Mouse (Mus musculus): Measurements from ENCODE around the gene Anapc2. TPM values are rescaled to one million over a fixed set of nuclear protein-coding genes. Genes with fewer than 3 reads are reported as not detected.
A peak's percentile ranks its signal among the peaks of the same experiment; 100 is the strongest.

Gene Anapc2
- polyA plus RNA-seq, 1 experiment from 2014 or later, result 134 TPM

DNA sequence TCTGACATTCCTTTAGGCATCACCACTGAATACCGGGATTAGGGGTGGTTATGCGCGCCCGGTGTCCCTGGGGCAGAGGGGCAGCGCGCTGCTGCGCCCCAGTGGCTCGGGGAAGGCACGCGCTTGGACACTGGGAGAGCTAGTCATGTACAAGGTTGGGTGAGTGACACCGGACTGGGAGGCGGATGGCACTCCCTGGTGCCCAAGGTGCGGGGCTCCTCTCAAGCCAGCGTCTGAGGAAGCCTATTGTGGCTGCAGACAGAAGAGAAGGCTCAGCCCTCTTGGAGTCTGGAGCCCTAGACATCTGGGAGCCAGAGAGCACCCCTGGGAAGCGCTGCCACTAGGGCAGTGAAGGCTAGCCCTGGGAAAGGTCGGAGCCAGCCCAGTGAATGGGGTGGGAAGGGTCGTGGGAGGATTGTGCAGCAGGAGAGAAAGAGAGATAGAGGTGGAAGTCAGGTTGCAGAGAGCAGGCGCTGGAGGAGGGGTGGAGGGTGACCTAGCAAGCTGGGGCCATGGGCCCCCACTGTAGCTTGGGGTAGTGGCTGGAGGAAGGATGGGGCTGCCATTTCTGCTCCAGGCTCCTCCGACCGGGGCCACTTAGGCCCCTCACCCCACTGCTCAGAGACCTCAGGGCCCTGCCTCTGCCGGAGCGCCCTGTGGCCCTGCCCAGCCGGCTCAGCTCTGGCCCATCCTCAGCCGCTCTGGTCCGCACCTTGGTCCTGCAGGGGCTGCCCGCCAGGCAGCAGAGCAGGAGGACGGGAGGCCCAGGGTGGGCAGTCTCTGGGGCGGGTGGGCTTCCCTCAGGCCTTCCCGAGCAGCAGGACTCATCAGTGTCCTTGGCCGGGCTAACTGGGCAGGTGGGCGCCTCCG lies 19.1 kb downstream of the Anapc2 start:
- 4% methylated on average over 30 of the region's 32 CpGs for WGBS
- Histone ChIP-seq H3K27ac (replicated peaks) (no peak overlapping the region), H3K27me3 (peaks cover 89% of the 10 kb centered on the region), H3K4me2 (replicated peaks) (peak overlapping the region; percentile 55), H3K4me3 (replicated peaks) (peak overlapping the region; percentile 38), H3K36me3 (no peaks in the 10 kb centered on the region), H3K9me3 (replicated peaks) (no peaks in the 10 kb centered on the region), H3K9ac (no peak overlapping the region), H3K4me1 (peaks cover 50% of the 10 kb centered on the region)
- no peak for ATAC-seq (ENCODE audit: insufficient number of reproducible peaks, low FRiP score, low TSS enrichment, low read depth)

DNA sequence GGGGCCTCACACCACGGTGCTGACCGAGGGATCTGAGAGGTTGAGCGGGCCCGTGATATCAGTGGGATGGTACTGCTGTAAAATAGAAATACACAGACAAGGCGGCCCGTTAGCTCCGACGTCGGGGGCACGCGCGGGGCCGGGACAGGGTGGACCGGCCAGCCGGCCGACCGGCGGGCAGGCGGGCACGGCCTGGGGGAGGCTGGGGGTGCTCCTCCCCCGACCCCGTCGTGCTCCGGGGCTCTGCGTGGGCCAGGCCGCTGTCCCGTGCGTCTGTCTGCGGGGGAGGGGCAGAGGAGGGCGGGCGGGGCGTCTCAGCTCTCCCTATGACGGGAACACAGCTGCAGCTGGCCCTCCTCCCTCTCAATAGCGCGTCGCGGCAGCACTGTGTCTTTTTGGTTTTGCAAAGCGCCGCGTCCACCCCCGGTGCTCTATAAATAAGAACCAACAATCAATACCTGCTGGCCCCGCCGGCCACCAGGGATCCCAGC lies 19.8 kb downstream of the Anapc2 start:
- Histone ChIP-seq H3K27ac (replicated peaks) (no peak overlapping the region), H3K4me3 (replicated peaks) (peak overlapping the region; percentile 38), H3K4me1 (peaks cover 47% of the 10 kb centered on the region), H3K9ac (no peak overlapping the region), H3K27me3 (peaks cover 95% of the 10 kb centered on the region), H3K9me3 (replicated peaks) (no peaks in the 10 kb centered on the region), H3K36me3 (no peaks in the 10 kb centered on the region), H3K4me2 (replicated peaks) (peak overlapping the region; percentile 55)
- ATAC-seq (ENCODE audit: insufficient number of reproducible peaks, low FRiP score, low TSS enrichment, low read depth), result no peak
- WGBS, result 3% methylated on average over 40 of the region's 43 CpGs

DNA sequence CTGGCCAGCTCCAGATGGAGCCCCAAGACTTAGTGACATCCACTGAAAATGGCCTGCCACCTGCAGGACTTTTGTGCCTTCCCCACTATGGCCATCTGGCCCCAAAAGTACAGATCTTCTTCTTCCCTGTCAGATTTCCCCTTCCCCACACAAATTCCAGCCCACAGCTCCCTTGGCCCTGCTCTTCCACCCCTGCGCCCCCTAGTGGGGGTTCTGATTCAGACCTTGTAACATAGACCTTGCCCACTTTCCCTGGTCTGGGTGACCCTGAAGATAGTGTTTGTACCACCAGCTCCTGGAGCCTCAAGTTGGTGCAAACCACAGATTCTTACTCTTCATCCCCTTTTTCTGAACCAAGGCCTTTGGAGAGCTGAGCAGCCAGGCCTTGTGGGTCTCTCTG lies 20.6 kb downstream of the Anapc2 start:
- peaks cover 40% of the 10 kb centered on the region for H3K4me1 ChIP-seq
- H3K4me3 ChIP-seq (replicated peaks), result peak overlapping the region; percentile 38; the same call in 1 of the 2 replicates
- H3K9ac ChIP-seq, result no peak overlapping the region
- no peak overlapping the region for H3K27ac ChIP-seq (replicated peaks)
- peaks cover 98% of the 10 kb centered on the region for H3K27me3 ChIP-seq
- no peaks in the 10 kb centered on the region for H3K9me3 ChIP-seq (replicated peaks)
- WGBS, result 0% methylated on average over 1 of the region's 1 CpGs
- H3K36me3 ChIP-seq, result no peaks in the 10 kb centered on the region
- peak overlapping the region; percentile 55 for H3K4me2 ChIP-seq (replicated peaks)
- ATAC-seq (ENCODE audit: insufficient number of reproducible peaks, low FRiP score, low TSS enrichment, low read depth), result no peak

DNA sequence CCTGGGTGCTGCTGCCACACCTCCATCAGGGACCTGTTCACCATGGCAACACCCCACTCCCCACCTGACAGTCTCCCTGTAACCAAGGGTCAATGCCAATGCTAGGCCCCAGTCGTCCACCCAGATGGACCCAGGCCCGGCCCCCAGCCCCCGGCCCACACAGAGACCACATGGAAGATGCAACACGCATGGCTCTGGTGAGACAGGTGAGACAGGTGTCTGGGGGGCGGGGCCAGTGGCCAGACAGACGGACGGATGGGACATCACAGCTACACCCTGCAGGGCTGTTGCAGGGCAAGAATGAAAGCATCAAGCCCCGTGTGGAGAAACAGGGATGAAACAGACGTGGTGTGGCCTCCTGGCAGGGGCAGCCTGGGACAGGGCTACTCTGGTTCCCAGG lies 21.4 kb downstream of the Anapc2 start:
- no peak overlapping the region for H3K9ac ChIP-seq
- no peaks in the 10 kb centered on the region for H3K9me3 ChIP-seq (replicated peaks)
- no peak overlapping the region for H3K27ac ChIP-seq (replicated peaks)
- 66% methylated on average over 9 of the region's 9 CpGs for WGBS
- peaks cover 36% of the 10 kb centered on the region for H3K4me1 ChIP-seq
- H3K4me2 ChIP-seq (replicated peaks), result no peak overlapping the region
- H3K4me3 ChIP-seq (replicated peaks), result no peak overlapping the region
- H3K36me3 ChIP-seq, result no peaks in the 10 kb centered on the region
- no peak for ATAC-seq (ENCODE audit: insufficient number of reproducible peaks, low FRiP score, low TSS enrichment, low read depth)
- H3K27me3 ChIP-seq, result peaks cover 90% of the 10 kb centered on the region

DNA sequence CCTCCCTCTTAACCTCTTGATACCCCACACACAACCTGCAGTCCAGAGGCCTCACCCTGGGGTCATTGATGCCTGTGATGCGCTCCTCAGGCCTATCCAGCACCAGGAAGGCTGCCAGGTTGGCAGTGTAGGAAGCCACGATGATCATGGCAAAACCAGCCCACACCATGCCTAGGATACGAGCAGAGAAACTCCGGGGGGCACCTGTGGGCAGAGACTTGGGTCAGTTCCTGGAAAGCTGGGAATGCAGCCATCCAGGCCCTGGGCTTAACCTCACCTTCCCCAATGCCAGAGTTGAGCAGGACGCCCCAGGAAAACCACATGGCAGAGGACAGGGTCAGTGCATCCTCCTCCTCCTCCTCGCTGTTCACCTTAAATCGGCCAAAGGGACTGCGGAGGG lies 24.8 kb downstream of the Anapc2 start:
- Histone ChIP-seq H3K36me3 (no peaks in the 10 kb centered on the region), H3K4me3 (replicated peaks) (no peak overlapping the region), H3K27ac (replicated peaks) (no peak overlapping the region), H3K4me2 (replicated peaks) (no peak overlapping the region), H3K9ac (no peak overlapping the region), H3K27me3 (peaks cover 56% of the 10 kb centered on the region), H3K9me3 (replicated peaks) (no peaks in the 10 kb centered on the region), H3K4me1 (peaks cover 8% of the 10 kb centered on the region)
- no peak for ATAC-seq (ENCODE audit: insufficient number of reproducible peaks, low FRiP score, low TSS enrichment, low read depth)
- WGBS, result 70% methylated on average over 8 of the region's 8 CpGs

DNA sequence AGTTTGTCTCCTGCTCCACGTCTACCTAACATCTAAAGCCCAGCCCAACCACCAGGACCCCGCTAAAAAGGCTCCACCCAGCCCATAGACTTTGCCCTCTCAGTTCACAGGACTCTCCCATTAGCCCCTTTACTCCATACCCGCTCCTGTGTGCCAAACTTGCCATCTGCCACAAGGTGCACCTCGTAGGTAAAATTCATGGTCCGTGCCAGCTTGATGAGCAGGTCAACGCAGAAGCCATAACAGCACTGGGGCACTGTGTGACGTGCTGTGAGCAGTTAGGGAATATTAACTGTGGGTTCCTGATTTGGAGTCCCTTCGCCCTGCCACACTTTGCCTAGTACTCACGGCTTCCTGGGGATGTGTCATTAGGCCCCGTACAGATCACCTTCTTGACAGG lies 25.8 kb downstream of the Anapc2 start:
- no peak overlapping the region for H3K9ac ChIP-seq
- no peaks in the 10 kb centered on the region for H3K4me1 ChIP-seq
- H3K4me2 ChIP-seq (replicated peaks), result no peak overlapping the region
- no peak overlapping the region for H3K4me3 ChIP-seq (replicated peaks)
- H3K27me3 ChIP-seq, result peaks cover 50% of the 10 kb centered on the region
- H3K36me3 ChIP-seq, result no peaks in the 10 kb centered on the region
- ATAC-seq (ENCODE audit: insufficient number of reproducible peaks, low FRiP score, low TSS enrichment, low read depth), result no peak
- WGBS, result 84% methylated on average over 10 of the region's 10 CpGs
- H3K27ac ChIP-seq (replicated peaks), result no peak overlapping the region
- no peaks in the 10 kb centered on the region for H3K9me3 ChIP-seq (replicated peaks)

DNA sequence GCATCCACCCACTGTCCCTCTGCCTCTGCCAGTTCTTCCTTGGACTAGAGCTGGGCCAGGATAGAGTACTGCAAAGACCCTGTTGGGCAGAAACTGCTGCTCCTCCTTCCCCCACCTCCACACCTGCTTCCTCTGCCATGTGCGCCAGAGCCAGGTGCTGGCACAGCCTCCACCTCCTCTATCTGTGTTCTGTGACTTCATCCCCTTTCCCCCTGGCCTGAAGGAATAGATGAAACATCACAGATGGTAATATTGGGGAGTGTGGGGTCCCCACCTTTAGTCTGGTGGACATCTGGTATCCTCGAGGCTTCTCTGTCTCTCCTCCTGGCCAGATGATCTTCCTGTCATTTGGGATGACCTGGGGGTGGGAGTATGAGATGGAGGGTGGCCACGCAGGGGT lies 31.2 kb downstream of the Anapc2 start:
- H3K27me3 ChIP-seq, result peaks cover 38% of the 10 kb centered on the region
- peaks cover 9% of the 10 kb centered on the region for H3K4me1 ChIP-seq
- WGBS, result 68% methylated on average over 3 of the region's 3 CpGs
- no peak overlapping the region for H3K9ac ChIP-seq
- no peaks in the 10 kb centered on the region for H3K36me3 ChIP-seq
- H3K4me3 ChIP-seq (replicated peaks), result no peak overlapping the region
- H3K9me3 ChIP-seq (replicated peaks), result no peaks in the 10 kb centered on the region
- H3K4me2 ChIP-seq (replicated peaks), result no peak overlapping the region
- no peak for ATAC-seq (ENCODE audit: insufficient number of reproducible peaks, low FRiP score, low TSS enrichment, low read depth)
- no peak overlapping the region for H3K27ac ChIP-seq (replicated peaks)

DNA sequence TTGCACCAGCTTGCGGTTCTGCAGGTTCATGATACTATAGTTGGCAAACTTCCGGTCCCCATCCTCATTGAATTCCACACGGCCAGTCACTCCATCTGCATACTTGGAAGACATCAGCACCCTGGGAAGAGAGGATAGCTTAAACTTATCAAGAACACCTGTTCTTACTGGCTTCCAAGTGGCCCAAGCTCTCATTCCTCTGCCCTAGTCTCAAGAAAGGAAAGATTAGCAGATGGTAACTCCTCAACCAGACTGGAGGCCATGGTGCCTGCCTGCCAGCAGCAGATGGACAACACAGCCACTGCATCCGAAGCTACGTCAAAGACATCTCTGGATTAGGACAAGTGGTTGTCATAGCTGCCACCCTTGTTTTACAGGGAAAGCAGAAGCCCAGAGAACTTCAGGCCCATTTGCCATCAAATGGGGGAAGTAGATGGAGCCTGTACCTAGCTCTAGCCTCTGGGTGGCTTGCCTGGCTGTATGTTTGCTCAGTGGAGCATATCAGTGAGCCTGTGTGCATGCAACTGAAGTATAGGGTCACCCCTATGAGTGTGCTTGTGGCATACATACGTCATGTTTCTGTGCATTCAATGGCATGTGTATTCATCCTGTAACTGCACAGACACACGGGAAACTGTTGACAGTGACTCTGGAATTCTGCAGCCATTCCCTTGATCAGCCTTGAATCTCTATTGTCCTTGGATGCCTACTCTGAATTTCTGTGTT lies 31.8 kb downstream of the Anapc2 start:
- 61% methylated on average over 7 of the region's 7 CpGs for WGBS
- Histone ChIP-seq H3K27ac (replicated peaks) (no peak overlapping the region), H3K4me2 (replicated peaks) (peak overlapping the region; percentile 80), H3K9ac (no peak overlapping the region), H3K36me3 (no peaks in the 10 kb centered on the region), H3K4me1 (peaks cover 9% of the 10 kb centered on the region), H3K4me3 (replicated peaks) (no peak overlapping the region), H3K9me3 (replicated peaks) (no peaks in the 10 kb centered on the region), H3K27me3 (peaks cover 44% of the 10 kb centered on the region)
- ATAC-seq (ENCODE audit: insufficient number of reproducible peaks, low FRiP score, low TSS enrichment, low read depth), result no peak

DNA sequence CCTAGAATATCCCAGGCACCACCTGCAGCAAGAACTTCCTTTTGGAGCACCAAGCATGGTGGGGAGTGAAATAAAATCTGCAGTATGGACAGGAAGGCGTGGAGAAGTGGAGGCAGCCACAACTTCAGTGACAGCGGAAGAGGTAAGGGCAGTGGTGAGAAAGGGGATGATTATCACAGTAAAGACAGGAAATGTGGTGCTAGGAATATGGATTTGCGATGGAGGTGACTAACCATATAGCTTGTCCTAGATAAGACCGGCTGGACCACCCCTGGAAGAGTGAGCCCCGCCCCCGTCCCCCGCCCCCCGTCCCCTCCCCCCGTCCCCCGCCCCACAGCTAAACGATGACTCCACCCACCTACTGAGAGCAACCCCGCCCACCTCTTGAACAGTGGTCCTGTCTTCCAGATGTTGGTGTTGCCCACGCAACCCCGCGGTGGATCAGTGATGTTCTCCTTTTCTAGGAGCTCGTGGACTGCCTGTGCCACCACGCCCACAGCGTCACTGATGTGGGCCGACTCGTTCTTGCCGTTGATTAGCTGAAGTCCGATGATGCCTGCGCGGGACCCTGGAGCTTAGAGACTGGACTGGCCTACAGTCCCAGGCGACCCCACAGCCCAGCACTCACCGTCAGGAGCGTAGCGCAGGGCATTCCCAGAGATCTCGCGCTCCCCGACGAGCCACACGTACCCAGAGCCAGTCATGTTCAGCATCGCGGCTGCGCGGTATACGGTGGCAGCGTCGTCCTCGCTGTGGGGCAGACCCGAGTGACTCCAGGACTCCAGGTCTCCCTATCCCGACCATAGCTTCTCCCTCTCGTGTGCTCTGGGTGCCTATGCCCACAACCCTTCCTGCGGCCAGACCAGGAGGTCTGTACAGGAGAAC lies 32.6 kb downstream of the Anapc2 start:
- 2% methylated on average over 44 of the region's 45 CpGs for WGBS
- H3K27me3 ChIP-seq, result peaks cover 48% of the 10 kb centered on the region

DNA sequence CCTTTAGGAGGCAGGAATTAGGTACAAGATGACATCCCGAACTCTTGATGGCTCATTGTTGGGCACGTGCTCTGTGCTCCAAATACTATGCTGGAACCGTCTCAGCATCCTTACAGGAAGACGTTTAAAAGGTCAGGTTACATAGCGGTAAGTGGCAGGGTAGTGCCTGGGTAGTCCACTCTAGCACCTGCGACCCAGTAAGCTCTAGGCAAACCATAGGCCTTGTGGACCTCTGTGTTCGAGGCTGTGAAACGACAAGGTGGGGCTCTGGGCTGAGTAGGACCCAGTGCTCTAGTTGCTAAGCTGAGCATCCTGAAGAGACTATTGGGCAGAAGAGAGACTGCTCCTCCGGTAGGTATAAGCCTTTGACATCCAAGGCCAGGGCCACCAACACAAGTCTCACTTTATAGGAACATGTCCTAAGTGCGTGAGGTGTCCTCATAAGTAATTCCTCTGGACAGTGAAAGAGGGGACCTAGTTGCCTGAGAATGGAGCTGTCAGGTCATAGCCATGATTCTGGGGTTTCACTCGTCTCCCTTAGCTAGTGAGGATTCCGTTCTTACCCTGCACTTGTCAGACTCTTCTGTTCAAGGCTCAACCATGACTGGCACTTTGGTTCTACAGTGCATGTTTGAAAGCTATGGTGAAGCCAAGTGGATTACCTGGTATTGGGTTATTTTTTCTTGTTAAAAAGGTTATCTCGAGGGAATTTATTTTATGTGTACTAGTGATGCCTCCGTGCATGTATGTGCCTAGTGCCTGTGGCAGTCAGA lies 33.5 kb downstream of the Anapc2 start:
- Histone ChIP-seq H3K27me3 (peaks cover 55% of the 10 kb centered on the region), H3K27ac (replicated peaks) (no peak overlapping the region), H3K36me3 (no peaks in the 10 kb centered on the region), H3K4me3 (replicated peaks) (peak overlapping the region; percentile 43), H3K4me2 (replicated peaks) (peak overlapping the region; percentile 80), H3K9me3 (replicated peaks) (no peaks in the 10 kb centered on the region), H3K4me1 (peaks cover 9% of the 10 kb centered on the region), H3K9ac (0 out of 2 replicates have a peak overlapping the region, but pooled peaks have one; percentile 15)
- WGBS, result 45% methylated on average over 14 of the region's 14 CpGs
- ATAC-seq (ENCODE audit: insufficient number of reproducible peaks, low FRiP score, low TSS enrichment, low read depth), result no peak

More for the DNA sequence above, 32.6 kb downstream of the Anapc2 start:
- H3K4me1 ChIP-seq, result peaks cover 9% of the 10 kb centered on the region
- H3K27ac ChIP-seq (replicated peaks), result no peak overlapping the region
- H3K4me2 ChIP-seq (replicated peaks), result peak overlapping the region; percentile 80
- ATAC-seq (ENCODE audit: insufficient number of reproducible peaks, low FRiP score, low TSS enrichment, low read depth), result 0 out of 2 replicates have a peak, but pooled peaks have one; percentile 29
- H3K9ac ChIP-seq, result peak overlapping the region; percentile 15; the same call in 1 of the 2 replicates
- no peaks in the 10 kb centered on the region for H3K36me3 ChIP-seq
- peak overlapping the region; percentile 43 for H3K4me3 ChIP-seq (replicated peaks)
- no peaks in the 10 kb centered on the region for H3K9me3 ChIP-seq (replicated peaks)

Data from embryonic facial prominence, embryonic 15.5 days (tissue).